Mouse (Mus musculus) cerebellum, adult 2 months (tissue): ENCODE data around the gene Sfn. TPM values are rescaled to one million over a fixed set of nuclear protein-coding genes. Genes with fewer than 3 reads are reported as not detected.
A peak's percentile ranks its signal among the peaks of the same experiment; 100 is the strongest.

Experiments used
- DNase-seq, 2 experiments: peaks; one replicate each; pipeline ENCODE4 v3.0.0; 2021
- H3K27ac ChIP-seq: fragments of 200-500 bp; 2 replicates; pipeline ENCODE4 v1.5.1; 2012; ENCODE audit warnings: low read length, control low read depth, inconsistent platforms; ENCODE audit not compliant: insufficient read depth
- H3K27me3 ChIP-seq: fragments of 200-500 bp; 2 replicates; pipeline ENCODE4 v1.6.1; 2012; ENCODE audit warnings: inconsistent platforms, mild to moderate bottlenecking, low read length, moderate library complexity; ENCODE audit not compliant: control insufficient read depth, insufficient read depth
- H3K4me1 ChIP-seq: fragments of 200-500 bp; 2 replicates; pipeline ENCODE4 v1.6.1; 2011; ENCODE audit warnings: low read length; ENCODE audit not compliant: control insufficient read depth, insufficient read depth
- H3K4me3 ChIP-seq: fragments of 200-500 bp; replicated peaks from 2 replicates; pipeline ENCODE3; 2011; ENCODE audit warnings: mild to moderate bottlenecking, low read depth, low read length, control low read depth; ENCODE audit not compliant: insufficient read depth
- CTCF ChIP-seq: fragments of 200-500 bp; IDR thresholded peaks from 2 replicates; pipeline ENCODE4 v1.5.1; 2011; ENCODE audit warnings: low read depth, mild to moderate bottlenecking, control low read depth, low read length, moderate library complexity, borderline replicate concordance; ENCODE audit not compliant: insufficient read depth
- POLR2A ChIP-seq: fragments of 200-500 bp; IDR thresholded peaks from 2 replicates; pipeline ENCODE4 v1.6.1; 2011; ENCODE audit warnings: low read length, control low read depth, borderline replicate concordance; ENCODE audit not compliant: insufficient read depth
- WGBS: fragments of 180-500 bp; shearing (Covaris S2); methylation state at CpG from one replicate; pipeline ENCODE4 v1.1.7; 2018; 5-methylcytosine and 5-hydroxymethylcytosine counted together
- polyA plus RNA-seq: library from polyadenylated mRNA; depleted of rRNA; stranded (reverse); fragments of >200 nt; gene quantifications from 2 replicates; pipeline ENCODE4 v1.2.3, GENCODE M21; 2012

Gene Sfn
- polyA plus RNA-seq, 1 experiment: 4.8 TPM

DNA sequence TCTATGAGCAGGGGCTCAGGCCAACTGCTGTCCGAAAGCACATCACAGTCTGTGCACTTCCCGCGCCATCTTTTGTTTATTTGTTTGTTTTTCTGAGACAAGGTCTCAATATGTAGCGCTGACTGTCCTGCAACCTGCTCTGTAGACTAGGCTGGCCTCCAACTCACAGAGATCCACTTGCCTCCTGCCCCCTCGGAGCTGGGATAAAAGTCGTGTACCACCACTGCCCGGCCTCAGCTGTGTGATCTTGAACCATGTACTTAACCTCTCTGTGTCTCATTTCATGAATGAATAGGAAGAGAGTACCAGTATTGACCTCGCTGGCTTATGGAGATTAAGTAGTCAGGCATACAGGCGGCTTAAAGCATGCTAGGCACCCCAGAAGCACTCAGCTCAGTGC, 24.7 kb upstream of the Sfn start:
- TF ChIP-seq POLR2A (no peak), CTCF (no peak)
- H3K4me1 ChIP-seq: peaks cover 43% of the 10 kb centered on the region
- no peak overlapping the region for H3K4me3 ChIP-seq
- 69% methylated on average over 9 of the region's 9 CpGs for WGBS
- no peak for DNase-seq
- H3K27me3 ChIP-seq: no peaks in the 10 kb centered on the region
- peak overlapping the region; percentile 45 for H3K27ac ChIP-seq

DNA sequence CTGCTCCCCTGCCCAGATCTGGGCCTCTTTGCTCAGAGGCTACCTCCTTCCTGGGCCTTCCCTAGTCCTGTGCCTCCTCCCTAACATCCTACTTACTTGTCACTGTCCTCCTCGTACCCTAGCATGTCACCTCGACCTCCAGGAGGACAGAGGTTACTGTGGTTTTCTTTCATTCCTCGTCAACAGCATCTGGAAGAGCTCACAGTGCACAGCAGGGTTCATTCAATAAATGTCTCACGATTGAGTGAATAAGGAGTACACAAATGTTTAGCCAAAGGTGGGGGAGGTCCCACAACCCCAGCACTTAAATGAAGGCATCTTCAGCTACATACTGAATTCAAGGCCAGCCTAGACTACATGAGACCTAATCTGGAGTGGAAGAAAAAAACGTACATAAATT, 24.3 kb upstream of the Sfn start:
- DNase-seq: no peak
- TF ChIP-seq POLR2A: no peak
- H3K27me3 ChIP-seq: no peaks in the 10 kb centered on the region
- 39% methylated on average over 5 of the region's 5 CpGs for WGBS
- no peak overlapping the region for H3K4me3 ChIP-seq
- H3K4me1 ChIP-seq: peaks cover 42% of the 10 kb centered on the region
- peak overlapping the region; percentile 63 for H3K27ac ChIP-seq

DNA sequence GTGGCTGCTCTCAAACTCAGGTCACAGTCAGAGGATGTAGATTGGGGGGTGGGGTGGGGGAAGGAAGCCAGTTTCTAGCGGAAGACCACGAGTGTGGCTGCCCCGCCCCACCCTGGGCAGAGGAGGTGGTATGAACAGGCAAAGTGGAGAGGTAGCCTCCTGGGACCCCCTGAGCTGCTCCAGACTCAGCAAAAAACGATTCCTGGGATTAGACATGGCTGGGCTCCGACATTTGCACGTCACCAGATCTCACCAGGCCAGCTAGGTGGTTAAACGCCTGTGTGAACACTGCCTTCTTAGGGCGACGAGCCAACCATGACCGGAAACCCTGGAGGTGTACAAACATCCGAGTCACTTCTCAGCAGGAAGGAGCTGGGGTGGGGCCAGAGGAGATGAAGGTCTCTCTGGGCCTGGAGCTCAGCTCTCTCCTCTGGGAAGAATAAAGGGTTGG, 23.7 kb upstream of the Sfn start:
- no peak for TF ChIP-seq CTCF
- no peak for TF ChIP-seq POLR2A
- WGBS: 41% methylated on average over 11 of the region's 11 CpGs
- H3K27ac ChIP-seq: peak overlapping the region; percentile 38

DNA sequence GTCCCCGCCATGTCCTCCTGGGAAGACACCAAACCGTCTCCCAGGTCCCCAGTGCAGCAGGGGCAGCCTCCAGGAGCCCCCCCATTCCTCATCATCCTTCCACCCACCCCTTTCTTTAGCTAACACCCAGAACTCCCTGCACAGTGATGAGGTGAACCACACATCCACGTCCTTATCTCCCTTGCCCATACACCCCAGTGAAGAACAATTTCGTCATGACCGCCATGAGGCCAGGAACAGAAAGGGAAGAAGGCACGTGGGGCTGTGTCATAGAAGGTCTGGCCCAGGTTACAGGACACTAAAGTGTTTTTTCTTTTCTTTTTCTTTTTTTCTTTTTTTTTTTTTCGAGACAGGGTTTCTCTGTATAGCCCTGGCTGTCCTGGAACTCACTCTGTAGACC, 22.9 kb upstream of the Sfn start:
- no peak for DNase-seq
- H3K27me3 ChIP-seq: no peaks in the 10 kb centered on the region
- H3K27ac ChIP-seq: no peak overlapping the region
- TF ChIP-seq POLR2A: no peak
- TF ChIP-seq CTCF: no peak
- 88% methylated on average over 7 of the region's 7 CpGs for WGBS
- H3K4me3 ChIP-seq: no peak overlapping the region
- peaks cover 32% of the 10 kb centered on the region for H3K4me1 ChIP-seq

More for the DNA sequence above, 23.7 kb upstream of the Sfn start:
- Histone ChIP-seq H3K27me3 (no peaks in the 10 kb centered on the region), H3K4me1 (peaks cover 37% of the 10 kb centered on the region), H3K4me3 (no peak overlapping the region)
- DNase-seq: peak in 1 of 2 experiments; percentile 48

DNA sequence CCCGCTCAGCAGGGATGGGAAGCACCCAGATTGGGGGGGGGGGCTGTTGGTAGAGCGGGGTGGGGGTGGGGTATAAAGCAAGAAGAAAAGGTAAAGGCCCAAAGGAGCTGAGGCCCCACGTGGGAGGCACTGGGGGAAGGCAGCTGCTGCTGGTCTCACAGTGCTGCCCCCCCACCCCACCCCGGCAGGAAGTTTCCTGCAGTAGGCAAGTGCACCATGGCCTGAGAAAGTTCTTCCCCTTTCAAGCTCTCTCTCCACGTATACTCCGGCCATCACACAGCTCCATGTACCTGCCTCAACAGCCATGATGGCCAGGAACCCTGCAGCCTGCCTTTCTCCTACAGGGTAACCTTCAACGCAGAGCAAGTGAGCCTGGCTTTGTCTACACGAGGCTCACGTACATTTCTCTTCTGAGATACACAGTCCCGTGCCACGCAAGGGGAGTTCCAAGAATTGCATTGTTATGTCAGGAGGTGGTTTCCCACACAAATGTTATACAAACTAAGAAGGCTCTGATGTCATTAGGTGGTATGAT, 20.3 kb upstream of the Sfn start:
- no peak for DNase-seq
- no peak overlapping the region for H3K27ac ChIP-seq
- H3K4me3 ChIP-seq: no peak overlapping the region
- WGBS: 61% methylated on average over 11 of the region's 11 CpGs
- TF ChIP-seq POLR2A: no peak
- TF ChIP-seq CTCF: no peak
- peaks cover 31% of the 10 kb centered on the region for H3K4me1 ChIP-seq
- H3K27me3 ChIP-seq: no peaks in the 10 kb centered on the region

DNA sequence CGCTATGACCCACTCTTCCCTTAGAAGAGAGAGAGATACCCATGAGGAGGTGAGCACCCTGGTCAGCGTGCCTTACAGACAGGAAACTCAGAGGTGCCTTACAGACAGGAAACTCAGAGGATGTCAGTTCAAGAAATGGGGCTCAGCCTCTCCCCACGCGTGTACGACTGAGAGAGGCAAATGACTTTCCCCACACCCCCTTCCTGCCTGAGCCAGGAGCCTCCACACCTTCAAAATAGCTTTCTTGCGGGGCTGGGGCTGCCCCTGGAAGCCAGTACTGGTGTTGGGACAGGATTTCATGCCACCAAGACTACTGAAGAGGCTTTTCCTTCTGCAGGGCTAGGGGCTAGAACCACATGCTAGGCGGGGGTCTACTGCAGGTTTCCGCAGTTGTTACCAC, 18.7 kb upstream of the Sfn start:
- WGBS: 95% methylated on average over 8 of the region's 8 CpGs
- TF ChIP-seq POLR2A (no peak), CTCF (no peak)

DNA sequence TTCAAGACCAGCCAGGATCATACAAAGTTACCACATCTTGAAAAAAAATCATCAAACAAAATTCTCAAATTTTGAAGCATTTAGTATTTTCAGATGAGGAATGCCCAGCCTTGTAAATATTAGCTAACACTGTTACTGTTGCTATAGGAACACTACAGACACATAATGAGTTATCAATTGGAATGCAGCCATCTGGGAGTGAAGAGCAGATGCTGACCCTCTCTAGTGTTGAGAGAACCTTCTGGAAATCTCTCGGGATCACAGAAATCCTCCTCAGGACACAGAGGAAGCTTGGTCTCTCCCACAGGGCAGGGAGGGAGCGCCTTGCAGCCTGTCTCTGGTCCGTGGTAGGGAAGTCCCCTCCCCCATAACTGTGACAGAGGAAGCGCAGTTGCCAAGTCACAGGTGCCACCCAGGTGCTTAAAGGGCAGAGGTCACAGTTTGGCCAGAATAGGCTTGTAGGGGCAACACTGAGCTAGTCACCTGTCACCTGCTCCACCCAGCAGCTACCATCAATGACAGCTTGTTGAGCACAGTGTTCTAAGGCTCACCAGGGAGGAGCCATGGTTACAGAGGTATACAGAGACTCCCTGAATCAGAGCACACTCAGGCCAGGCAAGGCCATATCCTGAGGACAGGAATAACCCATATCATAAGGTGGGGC, 17.6 kb upstream of the Sfn start:
- Histone ChIP-seq H3K27ac (no peak overlapping the region), H3K4me3 (no peak overlapping the region)

More for the DNA sequence above, 18.7 kb upstream of the Sfn start:
- Histone ChIP-seq H3K27me3 (no peaks in the 10 kb centered on the region), H3K4me1 (peaks cover 17% of the 10 kb centered on the region), H3K4me3 (no peak overlapping the region), H3K27ac (no peak overlapping the region)
- no peak for DNase-seq

DNA sequence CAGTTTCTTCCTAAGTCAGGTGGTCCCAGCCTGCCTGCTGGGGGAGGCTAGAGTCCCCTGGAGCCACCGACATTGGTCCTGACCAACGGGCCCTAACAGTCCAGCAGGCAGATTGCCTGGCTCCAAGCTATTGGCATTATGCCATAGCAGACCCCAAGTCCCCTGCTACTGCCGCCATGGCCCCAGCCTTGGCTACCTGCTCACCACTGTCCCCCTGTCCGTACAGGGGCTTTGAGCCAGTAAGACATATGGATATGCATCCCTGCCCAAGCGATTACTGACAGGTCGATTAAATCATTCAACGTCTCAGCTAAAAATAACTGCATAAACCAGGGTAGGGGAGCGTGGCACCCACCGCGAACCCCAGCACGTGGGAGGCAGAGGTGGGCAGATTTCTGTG, 16.0 kb upstream of the Sfn start:
- TF ChIP-seq POLR2A (no peak), CTCF (no peak)
- Histone ChIP-seq H3K4me3 (no peak overlapping the region), H3K4me1 (peaks cover 21% of the 10 kb centered on the region), H3K27ac (no peak overlapping the region), H3K27me3 (no peaks in the 10 kb centered on the region)
- DNase-seq: no peak
- whole genome bisulfite sequencing: 19% methylated on average over 11 of the region's 11 CpGs

More for the DNA sequence above, 17.6 kb upstream of the Sfn start:
- TF ChIP-seq CTCF (no peak), POLR2A (no peak)
- 44% methylated on average over 4 of the region's 4 CpGs for WGBS
- no peak for DNase-seq
- Histone ChIP-seq H3K4me1 (peaks cover 16% of the 10 kb centered on the region), H3K27me3 (no peaks in the 10 kb centered on the region)
